Mouse (Mus musculus) liver, embryonic 15.5 days (tissue): ENCODE results near the gene Chd1l. TPM values are rescaled to one million over a fixed set of nuclear protein-coding genes. Genes with fewer than 3 reads are reported as not detected.

Source experiments
- ATAC-seq: fragments of 200-750 bp; cut with Nextera tagmentation; 2 replicates; pipeline ENCODE4 v1.8.0; 2017; ENCODE audit warnings: moderate number of reproducible peaks, mild to moderate bottlenecking, moderate library complexity; ENCODE audit not compliant: insufficient read depth
- H3K27ac ChIP-seq: fragments of 300-500 bp; sonication (generic); replicated peaks from 2 replicates; pipeline ENCODE4 v1.5.1; 2015; ENCODE audit warnings: mild to moderate bottlenecking, inconsistent platforms
- H3K27me3 ChIP-seq: fragments of 300-500 bp; sonication (generic); 2 replicates; pipeline ENCODE4 v1.6.1; 2015; ENCODE audit warnings: mild to moderate bottlenecking, inconsistent platforms
- H3K36me3 ChIP-seq: fragments of 300-500 bp; sonication (generic); replicated peaks from 2 replicates; pipeline ENCODE4 v1.6.1; 2015; ENCODE audit warnings: moderate library complexity, mild to moderate bottlenecking, inconsistent platforms
- H3K4me1 ChIP-seq: fragments of 300-500 bp; sonication (generic); replicated peaks from 2 replicates; pipeline ENCODE4 v1.6.1; 2015; ENCODE audit warnings: inconsistent platforms
- H3K4me2 ChIP-seq: fragments of 300-500 bp; sonication (generic); 2 replicates; pipeline ENCODE4 v1.6.1; 2015; ENCODE audit warnings: moderate library complexity, mild to moderate bottlenecking, inconsistent platforms
- H3K4me3 ChIP-seq: fragments of 300-500 bp; sonication (generic); replicated peaks from 2 replicates; pipeline ENCODE4 v1.5.1; 2015; ENCODE audit warnings: mild to moderate bottlenecking, inconsistent platforms
- H3K9ac ChIP-seq: fragments of 300-500 bp; sonication (generic); 2 replicates; pipeline ENCODE4 v1.6.1; 2015; ENCODE audit warnings: moderate library complexity, mild to moderate bottlenecking, inconsistent platforms
- H3K9me3 ChIP-seq: fragments of 300-500 bp; sonication (generic); replicated peaks from 2 replicates; pipeline ENCODE4 v1.6.1; 2016; ENCODE audit warnings: inconsistent platforms
- WGBS: fragments of 180-500 bp; shearing (Covaris S2); methylation state at CpG from one replicate; pipeline ENCODE4 v1.1.7; 2015; ENCODE audit warnings: mixed read lengths; ENCODE audit not compliant: insufficient replicate concordance; 5-methylcytosine and 5-hydroxymethylcytosine counted together
- polyA plus RNA-seq: library from polyadenylated mRNA; unstranded; fragments of >200 nt; fragmentation: Nextera tagmentation; extraction: Ambion mirVana; gene quantifications from 2 replicates; pipeline ENCODE4 v1.2.1, GENCODE M21; 2015

The Chd1l gene
- polyA plus RNA-seq, result 8.9 and 10.2 TPM in 2 replicates

- no peaks in the 10 kb centered on the region for H3K27me3 ChIP-seq
- no peaks in the 10 kb centered on the region for H3K36me3 ChIP-seq
- peak within 1 kb of the TSS; percentile 85 for H3K27ac ChIP-seq
- peak within 1 kb of the TSS; percentile 93 for H3K4me3 ChIP-seq
- peak within 1 kb of the TSS; percentile 87 for H3K9ac ChIP-seq
- H3K4me1 ChIP-seq, result peaks cover 24% of the 10 kb centered on the region
- under 1% methylated on average over 56 of the region's 56 CpGs for whole genome bisulfite sequencing
- ATAC-seq, result peak; percentile 92
- peak within 1 kb of the TSS; percentile 93 for H3K4me2 ChIP-seq
- H3K9me3 ChIP-seq, result no peaks in the 10 kb centered on the region
Measured at GRCm38 (mm10) chr3:97609845-97610410, at the start of gene Chd1l. Chd1l (minus strand) TSS chr3:97610203.

- Histone ChIP-seq H3K36me3 (0 out of 2 replicates have a peak, but pooled peaks cover 6% of the 10 kb centered on the region), H3K9me3 (no peaks in the 10 kb centered on the region), H3K9ac (no peak overlapping the region), H3K4me3 (no peak overlapping the region; the same call in 1 of the 2 replicates), H3K4me1 (peaks cover 30% of the 10 kb centered on the region), H3K27ac (no peak overlapping the region), H3K27me3 (no peaks in the 10 kb centered on the region), H3K4me2 (peak overlapping the region; percentile 94; the same call in 1 of the 2 replicates)
- no peak for ATAC-seq
- WGBS, result 78% methylated on average over 7 of the region's 7 CpGs
Measured at GRCm38 (mm10) chr3:97659746-97660145, 49.7 kb upstream of the Chd1l start.

- peak overlapping the region; percentile 67 for H3K9ac ChIP-seq
- 0 out of 2 replicates have a peak, but pooled peaks cover 1% of the 10 kb centered on the region for H3K36me3 ChIP-seq
- WGBS, result under 1% methylated on average over 50 of the region's 50 CpGs
- H3K4me2 ChIP-seq, result peak overlapping the region; percentile 94
- H3K27ac ChIP-seq, result peak overlapping the region; percentile 66
- peaks cover 30% of the 10 kb centered on the region for H3K4me1 ChIP-seq
- H3K27me3 ChIP-seq, result no peaks in the 10 kb centered on the region
- H3K9me3 ChIP-seq, result no peaks in the 10 kb centered on the region
- H3K4me3 ChIP-seq, result peak overlapping the region; percentile 90
- peak; percentile 77 for ATAC-seq
Measured at GRCm38 (mm10) chr3:97658426-97659193, 48.6 kb upstream of the Chd1l start.

- WGBS, result 2% methylated on average over 51 of the region's 51 CpGs
- Histone ChIP-seq H3K4me2 (peak within 1 kb of the TSS; percentile 94), H3K27me3 (no peaks in the 10 kb centered on the region), H3K9me3 (no peaks in the 10 kb centered on the region), H3K36me3 (no peaks in the 10 kb centered on the region), H3K4me1 (peaks cover 30% of the 10 kb centered on the region), H3K9ac (peak within 1 kb of the TSS; percentile 67), H3K4me3 (peak within 1 kb of the TSS; percentile 90), H3K27ac (peak within 1 kb of the TSS; percentile 66)
- peak; percentile 97 for ATAC-seq
Measured at GRCm38 (mm10) chr3:97657655-97658411, 47.8 kb upstream of the Chd1l start, which contains the start of gene Prkab2. Prkab2 (plus strand) TSS chr3:97658193.

- H3K27ac ChIP-seq, result no peak overlapping the region
- H3K9ac ChIP-seq, result no peak overlapping the region
- 73% methylated on average over 8 of the region's 8 CpGs for WGBS
- peaks cover 22% of the 10 kb centered on the region for H3K4me1 ChIP-seq
- no peak overlapping the region for H3K4me3 ChIP-seq
- no peaks in the 10 kb centered on the region for H3K9me3 ChIP-seq
- ATAC-seq, result no peak
- H3K4me2 ChIP-seq, result no peak overlapping the region
- H3K27me3 ChIP-seq, result no peaks in the 10 kb centered on the region
- no peaks in the 10 kb centered on the region for H3K36me3 ChIP-seq
Measured at GRCm38 (mm10) chr3:97654901-97655300, 44.9 kb upstream of the Chd1l start.

GRCm38 (mm10) chr3:97653781-97654180 is 43.8 kb upstream of the Chd1l start:
- ATAC-seq, result no peak
- 75% methylated on average over 5 of the region's 5 CpGs for WGBS
- Histone ChIP-seq H3K27ac (no peak overlapping the region), H3K4me1 (peaks cover 17% of the 10 kb centered on the region), H3K9me3 (no peaks in the 10 kb centered on the region), H3K9ac (no peak overlapping the region), H3K27me3 (no peaks in the 10 kb centered on the region), H3K4me3 (no peak overlapping the region), H3K36me3 (no peaks in the 10 kb centered on the region), H3K4me2 (no peak overlapping the region)

GRCm38 (mm10) chr3:97651604-97652003 is 41.6 kb upstream of the Chd1l start:
- no peak overlapping the region for H3K27ac ChIP-seq

GRCm38 (mm10) chr3:97649469-97649868 is 39.5 kb upstream of the Chd1l start:
- Histone ChIP-seq H3K27me3 (no peaks in the 10 kb centered on the region), H3K4me2 (no peak overlapping the region), H3K27ac (no peak overlapping the region), H3K9ac (no peak overlapping the region), H3K36me3 (0 out of 2 replicates have a peak, but pooled peaks cover 5% of the 10 kb centered on the region), H3K9me3 (no peaks in the 10 kb centered on the region), H3K4me1 (0 out of 2 replicates have a peak, but pooled peaks cover 5% of the 10 kb centered on the region), H3K4me3 (no peak overlapping the region)
- no peak for ATAC-seq
- WGBS, result 55% methylated on average over 6 of the region's 6 CpGs

More at GRCm38 (mm10) chr3:97651604-97652003, 41.6 kb upstream of the Chd1l start:
- Histone ChIP-seq H3K27me3 (no peaks in the 10 kb centered on the region), H3K4me2 (no peak overlapping the region), H3K36me3 (no peaks in the 10 kb centered on the region), H3K9ac (no peak overlapping the region), H3K4me3 (no peak overlapping the region), H3K9me3 (no peaks in the 10 kb centered on the region), H3K4me1 (0 out of 2 replicates have a peak, but pooled peaks cover 5% of the 10 kb centered on the region)
- WGBS, result 67% methylated on average over 10 of the region's 10 CpGs
- no peak for ATAC-seq

GRCm38 (mm10) chr3:97649022-97649421 is 39.0 kb upstream of the Chd1l start:
- H3K9me3 ChIP-seq, result no peaks in the 10 kb centered on the region
- H3K4me3 ChIP-seq, result no peak overlapping the region
- H3K27ac ChIP-seq, result no peak overlapping the region
- 0 out of 2 replicates have a peak, but pooled peaks cover 5% of the 10 kb centered on the region for H3K4me1 ChIP-seq
- no peak overlapping the region for H3K9ac ChIP-seq
- WGBS, result 53% methylated on average over 3 of the region's 3 CpGs
- no peak for ATAC-seq
- H3K27me3 ChIP-seq, result no peaks in the 10 kb centered on the region
- H3K36me3 ChIP-seq, result 0 out of 2 replicates have a peak, but pooled peaks cover 5% of the 10 kb centered on the region
- H3K4me2 ChIP-seq, result no peak overlapping the region

- Histone ChIP-seq H3K36me3 (0 out of 2 replicates have a peak, but pooled peaks cover 5% of the 10 kb centered on the region), H3K4me1 (0 out of 2 replicates have a peak, but pooled peaks cover 5% of the 10 kb centered on the region), H3K9me3 (no peaks in the 10 kb centered on the region), H3K9ac (no peak overlapping the region), H3K4me3 (no peak overlapping the region), H3K27ac (no peak overlapping the region), H3K27me3 (no peaks in the 10 kb centered on the region), H3K4me2 (no peak overlapping the region)
- ATAC-seq, result no peak
- WGBS, result 33% methylated on average over 1 of the region's 1 CpGs
Measured at GRCm38 (mm10) chr3:97648518-97648917, 38.5 kb upstream of the Chd1l start.
